Mouse (Mus musculus): ENCODE measurements at regions not wholly inside any gene's neighbourhood (a gene's known extent, or its start where the extent isn't known, plus 50 kb on each side); places are given as distances from the start of the nearest gene placed in this dataset.
"Not testable (repeated sequence)": the region's sequence is repeated elsewhere in the genome, so short reads cannot be mapped to it uniquely, and the experiment has no call there.

- ATAC-seq (ENCODE audit: low FRiP score) = no peak
- no peaks in the 10 kb centered on the region for H3K36me3 ChIP-seq
- no peaks in the 10 kb centered on the region for H3K9me3 ChIP-seq (replicated peaks)
- H3K9ac ChIP-seq = no peak overlapping the region
- H3K27ac ChIP-seq = no peak overlapping the region
- H3K4me1 ChIP-seq = no peaks in the 10 kb centered on the region
- H3K27me3 ChIP-seq = no peaks in the 10 kb centered on the region
- H3K4me3 ChIP-seq = no peak overlapping the region
- 60% methylated on average over 2 of the region's 2 CpGs for WGBS
- no peak overlapping the region for H3K4me2 ChIP-seq (replicated peaks)
Measured at GRCm38 (mm10) chr10:57319171-57319570, 167.0 kb upstream of the Hsf2 start.

- WGBS = 82% methylated on average over 2 of the region's 2 CpGs
- no peak for ATAC-seq (ENCODE audit: low FRiP score)
- no peak overlapping the region for H3K4me3 ChIP-seq
- H3K4me2 ChIP-seq (replicated peaks) = no peak overlapping the region
- H3K4me1 ChIP-seq = no peaks in the 10 kb centered on the region
- H3K9ac ChIP-seq = no peak overlapping the region
- no peaks in the 10 kb centered on the region for H3K36me3 ChIP-seq
- no peaks in the 10 kb centered on the region for H3K27me3 ChIP-seq
- H3K9me3 ChIP-seq (replicated peaks) = no peaks in the 10 kb centered on the region
- no peak overlapping the region for H3K27ac ChIP-seq
Measured at GRCm38 (mm10) chr10:57322717-57323424, 163.3 kb upstream of the Hsf2 start.

- no peak for ATAC-seq (ENCODE audit: low FRiP score)
- Histone ChIP-seq H3K9me3 (replicated peaks) (no peaks in the 10 kb centered on the region), H3K4me1 (no peaks in the 10 kb centered on the region), H3K9ac (no peak overlapping the region), H3K27ac (no peak overlapping the region), H3K4me2 (replicated peaks) (no peak overlapping the region), H3K27me3 (no peaks in the 10 kb centered on the region), H3K4me3 (no peak overlapping the region), H3K36me3 (no peaks in the 10 kb centered on the region)
- WGBS = 82% methylated on average over 1 of the region's 1 CpGs
Measured at GRCm38 (mm10) chr10:57324226-57324625, 162.0 kb upstream of the Hsf2 start.

GRCm38 (mm10) chr10:57362781-57363180 is 123.4 kb upstream of the Hsf2 start:
- H3K9ac ChIP-seq; H3K4me2 ChIP-seq (replicated peaks); H3K4me1 ChIP-seq; H3K27ac ChIP-seq; H3K36me3 ChIP-seq; H3K27me3 ChIP-seq; H3K4me3 ChIP-seq; ATAC-seq (ENCODE audit: low FRiP score); H3K9me3 ChIP-seq (replicated peaks): not testable (repeated sequence)
- WGBS = 97% methylated on average over 1 of the region's 1 CpGs

Measured in hindbrain, embryonic 12.5 days (tissue).